Mouse (Mus musculus) E14TG2a.4 (cell line): ENCODE results near the gene Phb2.

Source experiments
- CTCF ChIP-seq: conservative IDR thresholded peaks from 2 replicates; pipeline ENCODE4 v1.5.1; 2014; ENCODE audit warnings: low read length
- POU5F1 ChIP-seq: IDR thresholded peaks from 2 replicates; pipeline ENCODE4 v1.6.1; 2014; ENCODE audit warnings: low read length, borderline replicate concordance

DNA sequence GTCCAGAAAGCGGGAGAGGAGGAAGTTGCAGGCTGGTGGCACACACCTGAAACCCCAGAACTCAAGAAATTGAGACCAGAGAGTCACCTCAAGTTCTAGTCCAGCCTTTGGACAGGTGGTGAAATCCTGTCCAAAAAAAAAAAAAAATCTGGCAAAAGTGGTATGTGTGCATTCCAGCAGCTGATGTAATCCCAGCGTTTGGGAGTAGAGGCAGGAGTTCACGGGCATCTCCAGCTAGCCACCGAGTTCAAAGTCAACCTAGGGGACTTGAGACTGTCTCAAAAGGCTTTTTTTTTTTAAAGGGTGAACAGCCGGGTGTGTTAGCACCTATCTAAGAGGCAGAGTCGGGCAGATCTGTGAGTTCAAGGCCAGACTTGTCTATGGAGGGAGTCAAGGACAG lies 36.0 kb upstream of the Phb2 start:
- TF ChIP-seq CTCF, result no peak
- TF ChIP-seq POU5F1, result no peak
